Mouse (Mus musculus) megakaryocyte-erythroid progenitor cell, adult 5-6 weeks (primary cell): ENCODE results near the gene Tedc1. TPM values are rescaled to one million over a fixed set of nuclear protein-coding genes. Genes with fewer than 3 reads are reported as not detected.

Experiments used
- ATAC-seq: replicated peaks from 2 replicates; pipeline ENCODE4 v1.8.0; 2016; ENCODE audit warnings: mild to moderate bottlenecking, inconsistent platforms; ENCODE audit not compliant: severe bottlenecking, poor library complexity, low FRiP score, low TSS enrichment
- total RNA-seq, 2 experiments: library from RNA; stranded (forward) in 1 of 2; stranded (reverse) in 1 of 2; fragments of 200-1000, 215-1000 nt in 1 of 2; fragments of >200 nt in 1 of 2; fragmentation: Nextera tagmentation in 1 of 2; gene quantifications; 2 replicates each; pipeline ENCODE4 v1.2.3; 2014 to 2017

Gene Tedc1
- total RNA-seq, 2 experiments from 2014 or later, result 13.5 to 15.7 TPM

- no peak for ATAC-seq
These were observed 17.9 kb upstream of the Tedc1 start for GRCm38 (mm10) chr12:113138291-113138690.

- ATAC-seq, result no peak
These were observed 17.0 kb upstream of the Tedc1 start for GRCm38 (mm10) chr12:113138901-113139864.

GRCm38 (mm10) chr12:113139908-113140615 lies 16.2 kb upstream of the Tedc1 start, which contains the start of gene Crip2:
TSS of gene Crip2 (plus strand) at chr12:113140236.
- peak; percentile 57 for ATAC-seq

- peak; percentile 54 for ATAC-seq
These were observed 15.4 kb upstream of the Tedc1 start for GRCm38 (mm10) chr12:113140616-113141411.

GRCm38 (mm10) chr12:113141531-113141973 lies 14.7 kb upstream of the Tedc1 start:
- no peak for ATAC-seq

- no peak for ATAC-seq
These were observed 13.9 kb upstream of the Tedc1 start for GRCm38 (mm10) chr12:113142021-113142975.

GRCm38 (mm10) chr12:113143164-113143563 lies 13.1 kb upstream of the Tedc1 start:
- no peak for ATAC-seq

GRCm38 (mm10) chr12:113144001-113144756 lies 12.0 kb upstream of the Tedc1 start:
- ATAC-seq, result no peak

GRCm38 (mm10) chr12:113144886-113145285 lies 11.3 kb upstream of the Tedc1 start:
- no peak for ATAC-seq

- ATAC-seq, result no peak
These were observed 10.6 kb upstream of the Tedc1 start for GRCm38 (mm10) chr12:113145591-113145990.

GRCm38 (mm10) chr12:113146112-113147057 lies 9.8 kb upstream of the Tedc1 start, which contains the start of gene Crip1:
TSS of gene Crip1 (plus strand) at chr12:113146316.
- peak; percentile 39 for ATAC-seq

GRCm38 (mm10) chr12:113147481-113147880 lies 8.7 kb upstream of the Tedc1 start:
- no peak for ATAC-seq

GRCm38 (mm10) chr12:113148381-113149035 lies 7.7 kb upstream of the Tedc1 start:
- peak; percentile 30; the same call in 1 of the 2 replicates for ATAC-seq

- ATAC-seq, result no peak
These were observed 6.9 kb upstream of the Tedc1 start for GRCm38 (mm10) chr12:113149341-113149740.

- no peak for ATAC-seq
These were observed 6.3 kb upstream of the Tedc1 start for GRCm38 (mm10) chr12:113149896-113150295.

- ATAC-seq, result no peak
These were observed 5.6 kb upstream of the Tedc1 start for GRCm38 (mm10) chr12:113150591-113150990.
